Mouse (Mus musculus): ENCODE data around the gene Igf2r. TPM values are rescaled to one million over a fixed set of nuclear protein-coding genes. Genes with fewer than 3 reads are reported as not detected.

Igf2r gene
- total RNA-seq, 2 experiments from 2014 or later: 27.9 to 30.3 TPM

GRCm38 (mm10) chr17:12754243-12755007 lies 15.0 kb downstream of the Igf2r start:
- Histone ChIP-seq H3K4me3 (no peak overlapping the region), H3K27ac (no peak overlapping the region)
- no peak for DNase-seq (ENCODE audit: low spot score in 2 of 2)
- no peak for TF ChIP-seq CTCF (conservative IDR thresholded peaks at IDR 0.05)

- Histone ChIP-seq H3K27ac (no peak overlapping the region), H3K4me3 (no peak overlapping the region)
- DNase-seq (ENCODE audit: low spot score in 2 of 2): no peak
- TF ChIP-seq CTCF (conservative IDR thresholded peaks at IDR 0.05): no peak
Measured at GRCm38 (mm10) chr17:12753050-12753449, 16.4 kb downstream of the Igf2r start.

DNA sequence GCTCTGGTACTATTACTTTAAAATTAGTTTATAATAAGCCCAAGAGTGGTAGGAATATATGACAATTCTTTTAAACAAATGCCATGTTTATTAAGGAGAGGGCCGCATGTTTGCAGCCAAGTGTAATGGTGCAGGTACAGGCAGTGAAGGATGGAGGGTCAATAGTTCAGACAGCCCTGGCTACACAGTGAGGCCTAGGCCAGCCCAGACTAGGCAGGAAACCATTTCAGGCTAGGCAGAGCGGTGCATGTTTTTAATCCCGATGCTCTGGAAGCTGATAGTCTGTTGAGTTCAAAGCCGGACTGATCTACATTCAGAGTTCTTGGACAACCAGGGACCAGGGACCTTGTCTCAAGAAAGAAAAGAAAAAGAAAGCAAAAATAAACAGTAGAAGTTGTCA lies 17.8 kb downstream of the Igf2r start:
- no peak for DNase-seq (ENCODE audit: low spot score in 2 of 2)
- Histone ChIP-seq H3K4me3 (no peak overlapping the region), H3K27ac (no peak overlapping the region)
- no peak for TF ChIP-seq CTCF (conservative IDR thresholded peaks at IDR 0.05)

DNA sequence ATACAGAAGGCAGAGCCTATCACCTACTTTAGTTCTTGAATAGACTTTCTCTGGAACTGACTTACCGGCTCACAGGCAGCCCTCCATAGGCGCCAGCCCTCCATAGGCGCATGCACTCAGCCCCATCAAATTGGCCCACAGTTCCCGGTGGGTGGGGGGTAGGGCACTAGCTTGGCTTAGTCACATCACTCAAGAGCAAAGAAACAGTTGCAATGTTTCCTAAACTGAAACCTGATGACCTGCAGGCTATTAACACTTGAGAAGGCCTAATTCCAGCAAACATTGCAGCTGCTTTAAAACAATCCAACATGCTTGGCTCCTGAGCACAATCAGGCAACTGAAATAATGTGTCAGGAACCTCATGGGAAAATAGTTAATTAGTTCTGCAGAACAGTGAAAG lies 18.2 kb downstream of the Igf2r start:
- no peak for TF ChIP-seq CTCF (conservative IDR thresholded peaks at IDR 0.05)

GRCm38 (mm10) chr17:12750591-12751170 lies 18.8 kb downstream of the Igf2r start:
- Histone ChIP-seq H3K4me3 (no peak overlapping the region), H3K27ac (no peak overlapping the region)
- no peak for TF ChIP-seq CTCF (conservative IDR thresholded peaks at IDR 0.05)

More for the DNA sequence above, 18.2 kb downstream of the Igf2r start:
- H3K4me3 ChIP-seq: no peak overlapping the region
- no peak for DNase-seq (ENCODE audit: low spot score in 2 of 2)
- H3K27ac ChIP-seq: no peak overlapping the region

GRCm38 (mm10) chr17:12749421-12750367 lies 19.8 kb downstream of the Igf2r start:
- Histone ChIP-seq H3K27ac (peak overlapping the region; percentile 29; the same call in 1 of the 2 replicates), H3K4me3 (no peak overlapping the region)
- peak in 1 of 2 experiments; percentile 44 for DNase-seq (ENCODE audit: low spot score in 2 of 2)
- no peak for TF ChIP-seq CTCF (conservative IDR thresholded peaks at IDR 0.05)

More at GRCm38 (mm10) chr17:12750591-12751170, 18.8 kb downstream of the Igf2r start:
- no peak for DNase-seq (ENCODE audit: low spot score in 2 of 2)

GRCm38 (mm10) chr17:12745761-12746160 lies 23.7 kb downstream of the Igf2r start:
- no peak for TF ChIP-seq CTCF (conservative IDR thresholded peaks at IDR 0.05)
- DNase-seq (ENCODE audit: low spot score in 2 of 2): no peak
- Histone ChIP-seq H3K27ac (no peak overlapping the region), H3K4me3 (no peak overlapping the region)

DNA sequence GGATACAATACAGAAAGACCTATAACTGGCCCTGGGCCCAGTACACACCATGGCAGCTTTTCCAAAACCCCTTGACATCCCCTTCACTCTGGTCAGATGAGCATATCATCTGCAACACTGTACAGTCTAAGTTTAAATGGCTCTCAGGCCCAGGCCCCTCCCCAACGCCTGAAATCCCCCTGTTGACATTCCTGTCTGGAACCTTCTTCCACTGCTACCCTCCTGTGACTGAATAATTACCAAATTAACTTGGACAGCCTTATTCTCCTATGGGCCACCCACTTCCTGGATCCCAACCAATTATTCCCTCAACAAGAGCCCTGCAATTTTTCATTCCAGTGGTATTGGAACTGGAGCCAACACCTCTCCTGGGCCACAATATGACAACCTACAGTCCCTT lies 25.4 kb downstream of the Igf2r start:
- no peak overlapping the region for H3K27ac ChIP-seq
- H3K4me3 ChIP-seq: no peak overlapping the region
- no peak for DNase-seq (ENCODE audit: low spot score in 2 of 2)
- no peak for TF ChIP-seq CTCF (conservative IDR thresholded peaks at IDR 0.05)

DNA sequence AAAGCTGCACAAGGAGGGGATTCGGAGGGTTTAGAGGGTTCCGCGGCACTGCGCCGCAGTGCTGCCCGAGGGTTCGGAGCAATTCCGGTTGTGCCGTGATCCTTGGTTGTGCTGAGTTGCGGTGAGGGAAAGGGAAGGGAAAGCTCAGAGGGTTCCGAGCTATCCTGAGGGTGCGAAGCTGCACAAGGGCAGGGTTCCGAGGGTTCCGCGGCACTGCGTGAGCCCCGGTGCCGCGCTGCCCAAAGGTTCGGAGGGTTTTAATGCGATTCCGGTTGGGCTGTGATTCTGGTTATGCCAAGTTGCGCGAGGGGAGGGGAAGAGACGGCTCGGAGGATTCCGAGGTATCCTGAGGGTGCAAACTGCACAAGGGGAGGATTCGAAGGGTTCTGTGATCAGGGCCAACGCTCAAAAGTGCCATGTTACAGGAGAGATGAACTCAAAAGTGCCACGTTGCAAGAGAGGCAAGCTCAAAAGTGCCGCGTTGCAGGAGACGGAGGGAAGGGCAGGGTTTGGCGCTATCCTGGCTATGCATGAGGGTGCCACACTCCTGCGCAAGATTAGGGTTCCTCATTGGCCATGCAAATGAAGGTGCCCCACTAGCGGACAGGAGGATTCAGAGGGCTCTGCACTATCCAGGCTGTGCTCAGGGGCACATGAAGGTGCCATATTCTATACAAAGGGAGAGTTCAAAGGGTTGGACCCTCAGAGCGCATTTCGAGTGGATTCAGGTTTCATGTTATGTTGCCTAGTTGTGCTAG lies 27.1 kb downstream of the Igf2r start:
- Histone ChIP-seq H3K4me3 (peak overlapping the region; percentile 55), H3K27ac (no peak overlapping the region)
- DNase-seq (ENCODE audit: low spot score in 2 of 2): no peak
- no peak for TF ChIP-seq CTCF (conservative IDR thresholded peaks at IDR 0.05)

DNA sequence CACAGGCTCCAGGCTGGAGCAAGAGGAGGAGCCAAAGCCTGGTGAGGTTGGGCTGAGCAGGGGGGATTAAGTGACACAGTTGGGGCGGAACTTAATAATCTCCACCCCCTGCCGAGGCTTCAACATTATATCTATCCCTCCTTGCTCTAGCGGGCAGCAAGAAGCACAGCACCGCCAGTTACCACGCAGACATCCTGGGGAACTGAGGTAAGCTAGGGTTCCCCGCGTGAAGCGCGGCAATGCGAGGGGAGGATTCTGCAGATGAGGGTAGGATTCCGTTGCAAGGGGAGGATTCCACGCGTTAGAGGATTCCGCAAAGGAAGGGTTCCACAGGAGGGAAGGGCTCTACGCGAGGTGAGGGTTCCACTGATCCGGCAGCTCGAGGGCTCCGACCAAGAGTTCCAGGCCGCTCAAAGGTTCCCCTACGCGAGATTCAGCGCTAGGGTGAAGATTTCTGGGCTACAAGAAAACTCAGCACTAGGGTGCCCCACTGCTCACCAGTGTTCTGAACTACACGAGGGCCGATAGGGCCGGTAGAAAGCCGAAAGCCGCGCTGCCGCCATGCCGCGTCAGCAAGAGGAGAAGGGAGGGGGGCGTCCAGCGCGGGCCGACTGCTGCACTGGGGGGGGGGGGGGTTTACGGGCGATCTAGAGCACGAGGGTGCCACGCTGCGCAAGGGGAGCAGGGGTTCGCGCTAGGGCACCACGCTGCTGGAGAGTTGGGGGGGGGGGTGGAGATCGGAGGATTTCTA lies 28.1 kb downstream of the Igf2r start:
- 0 out of 2 replicates have a peak, but pooled peaks have one; percentile 17 for TF ChIP-seq CTCF (conservative IDR thresholded peaks at IDR 0.05)

DNA sequence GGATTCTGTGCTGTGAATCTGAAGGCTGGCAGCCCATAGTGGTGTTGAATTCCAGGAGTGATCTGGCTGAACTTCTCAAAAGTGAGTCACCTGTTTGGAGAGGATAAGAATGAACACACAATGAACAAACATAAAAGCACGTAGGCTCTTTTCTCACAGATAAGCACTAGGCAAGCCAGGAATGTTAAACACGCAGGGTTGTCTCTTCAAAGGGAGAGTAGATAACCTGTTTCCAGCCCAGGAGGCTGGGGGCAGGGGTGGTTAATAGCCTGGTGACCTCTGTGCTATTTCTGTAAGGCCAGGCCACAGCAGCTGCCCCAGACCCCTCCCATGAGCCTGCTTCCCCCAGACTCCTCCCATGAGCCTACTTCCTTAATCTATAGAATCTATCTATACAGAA lies 29.1 kb downstream of the Igf2r start:
- TF ChIP-seq CTCF (conservative IDR thresholded peaks at IDR 0.05): no peak
- no peak overlapping the region for H3K27ac ChIP-seq
- H3K4me3 ChIP-seq: no peak overlapping the region
- DNase-seq (ENCODE audit: low spot score in 2 of 2): no peak

More for the DNA sequence above, 28.1 kb downstream of the Igf2r start:
- peak overlapping the region; percentile 55 for H3K4me3 ChIP-seq
- peak overlapping the region; percentile 39; the same call in 1 of the 2 replicates for H3K27ac ChIP-seq
- DNase-seq (ENCODE audit: low spot score in 2 of 2): peak in 1 of 2 experiments; percentile 42
